Mouse (Mus musculus) small intestine, adult 2 months (tissue): ENCODE results near the gene Msi2. TPM values are rescaled to one million over a fixed set of nuclear protein-coding genes. Genes with fewer than 3 reads are reported as not detected.

ENCODE experiments used
- H3K27ac ChIP-seq: fragments of 200-500 bp; 2 replicates; pipeline ENCODE4 v1.5.1; 2012; ENCODE audit warnings: low read depth, low read length, control low read depth, inconsistent platforms; ENCODE audit not compliant: insufficient read depth
- H3K27me3 ChIP-seq: fragments of 200-500 bp; 2 replicates; pipeline ENCODE4 v1.6.1; 2012; ENCODE audit warnings: mild to moderate bottlenecking, moderate library complexity, low read length, inconsistent platforms; ENCODE audit not compliant: control insufficient read depth, insufficient read depth
- H3K36me3 ChIP-seq: fragments of 200-500 bp; 2 replicates; pipeline ENCODE4 v1.6.1; 2012; ENCODE audit warnings: mild to moderate bottlenecking, low read length, control low read depth, inconsistent platforms; ENCODE audit not compliant: control insufficient read depth, insufficient read depth
- H3K4me1 ChIP-seq: fragments of 200-500 bp; 2 replicates; pipeline ENCODE4 v1.6.1; 2012; ENCODE audit warnings: low read length, inconsistent platforms, mixed read lengths; ENCODE audit not compliant: control insufficient read depth, insufficient read depth, insufficient read length
- H3K4me3 ChIP-seq: fragments of 200-500 bp; 2 replicates; pipeline ENCODE4 v1.5.1; 2012; ENCODE audit warnings: low read depth, mild to moderate bottlenecking, control low read depth, inconsistent platforms, low read length, moderate library complexity
- CTCF ChIP-seq: fragments of 200-500 bp; IDR thresholded peaks from 2 replicates; pipeline ENCODE4 v1.5.1; 2012; ENCODE audit warnings: low read depth, mild to moderate bottlenecking, control low read depth, inconsistent platforms, low read length, moderate library complexity, mixed read lengths; ENCODE audit not compliant: insufficient replicate concordance, insufficient read length; ENCODE audit errors: extremely low read depth
- POLR2A ChIP-seq: fragments of 200-500 bp; IDR thresholded peaks from 2 replicates; pipeline ENCODE4 v1.6.1; 2012; ENCODE audit warnings: low read depth, mild to moderate bottlenecking, control low read depth, inconsistent platforms, low read length, moderate library complexity
- WGBS: fragments of 180-500 bp; shearing (Covaris S2); methylation state at CpG from one replicate; pipeline ENCODE4 v1.1.7; 2018; 5-methylcytosine and 5-hydroxymethylcytosine counted together
- polyA plus RNA-seq: library from polyadenylated mRNA; depleted of rRNA; stranded (reverse); fragments of >200 nt; gene quantifications from 2 replicates; pipeline ENCODE4 v1.2.3, GENCODE M21; 2012

Gene Msi2
- polyA plus RNA-seq, 1 experiment, result 8.8 TPM

- no peak overlapping the region for H3K27ac ChIP-seq
- no peaks in the 10 kb centered on the region for H3K27me3 ChIP-seq
- no peak overlapping the region for H3K4me3 ChIP-seq
- no peak for TF ChIP-seq CTCF
- no peak for TF ChIP-seq POLR2A
- no peaks in the 10 kb centered on the region for H3K36me3 ChIP-seq
- H3K4me1 ChIP-seq, result no peaks in the 10 kb centered on the region
- WGBS, result 83% methylated on average over 10 of the region's 10 CpGs
Observed at GRCm38 (mm10) chr11:88309059-88309700, 409.1 kb downstream of the Msi2 start.

DNA sequence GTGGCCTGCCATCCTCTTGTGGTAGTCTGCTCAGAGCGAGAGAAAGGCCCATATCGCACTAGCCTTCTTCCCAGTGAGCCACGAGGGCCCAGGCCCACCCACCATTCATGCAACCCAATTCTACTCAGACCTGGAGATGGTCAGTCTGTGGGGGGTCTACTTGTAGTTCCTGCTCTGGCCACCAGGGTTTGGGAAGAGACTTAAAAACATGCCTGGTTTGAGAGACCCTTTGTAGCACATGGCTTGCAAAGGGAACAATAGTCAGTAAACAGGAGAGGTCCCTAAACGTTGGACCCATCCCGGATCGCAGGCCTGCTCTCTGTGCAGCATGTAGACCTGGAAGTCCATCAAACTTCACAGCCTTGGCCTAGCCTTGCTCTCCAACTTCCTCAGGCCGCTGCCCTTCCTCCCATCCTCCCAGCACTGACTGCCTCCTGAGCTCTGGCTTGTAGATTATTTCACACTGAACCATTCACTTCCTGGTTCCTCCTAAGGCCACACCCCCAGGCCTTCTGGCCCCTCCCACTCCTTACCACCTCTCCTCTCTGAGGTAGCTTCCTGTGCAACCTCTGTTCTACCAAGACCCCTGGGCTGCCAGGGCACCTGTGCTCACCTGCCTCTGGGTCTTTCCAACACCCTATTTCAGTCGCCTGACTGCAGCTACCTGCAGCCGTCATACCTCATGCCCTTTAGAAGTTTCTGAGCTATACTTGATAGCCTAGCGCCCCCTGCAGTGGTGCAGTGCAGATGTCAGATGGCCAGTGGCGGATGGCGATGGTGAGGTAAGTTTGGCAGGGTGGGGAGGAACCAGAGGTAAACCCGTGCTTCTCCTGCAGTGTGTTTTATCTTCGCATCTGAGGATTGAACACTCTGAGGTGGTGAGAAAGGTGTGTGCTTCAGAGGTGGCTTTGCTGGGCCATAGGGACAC lies 410.4 kb downstream of the Msi2 start:
- Histone ChIP-seq H3K27me3 (no peaks in the 10 kb centered on the region; the same call in 1 of the 2 replicates), H3K27ac (no peak overlapping the region), H3K36me3 (no peaks in the 10 kb centered on the region), H3K4me3 (no peak overlapping the region), H3K4me1 (no peaks in the 10 kb centered on the region)
- TF ChIP-seq CTCF (no peak), POLR2A (no peak)
- 77% methylated on average over 14 of the region's 14 CpGs for WGBS

DNA sequence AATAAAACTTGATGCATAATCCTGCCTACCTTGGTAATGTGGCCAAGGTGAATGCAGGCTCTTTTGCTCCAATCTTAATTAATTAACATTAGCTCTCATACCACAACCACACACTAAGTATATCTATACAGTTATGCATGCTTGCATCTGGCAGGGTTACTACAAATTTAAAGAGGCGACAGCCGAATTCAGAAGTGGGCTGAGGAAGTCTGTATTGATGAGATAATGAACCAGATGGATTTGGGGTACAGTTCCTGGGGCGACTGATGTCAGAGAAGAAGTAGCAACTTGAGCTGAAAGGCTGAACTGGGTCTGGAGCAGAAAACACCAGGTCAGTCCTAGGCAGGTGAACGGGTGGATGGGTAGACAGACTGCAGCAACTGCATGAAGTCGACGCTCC lies 412.6 kb downstream of the Msi2 start:
- WGBS, result 90% methylated on average over 6 of the region's 6 CpGs
- TF ChIP-seq POLR2A (no peak), CTCF (no peak)

GRCm38 (mm10) chr11:88301619-88302018 lies 416.7 kb downstream of the Msi2 start:
- TF ChIP-seq POLR2A (no peak), CTCF (no peak)
- WGBS, result 73% methylated on average over 6 of the region's 6 CpGs
- Histone ChIP-seq H3K4me3 (no peak overlapping the region), H3K27ac (no peak overlapping the region), H3K4me1 (no peaks in the 10 kb centered on the region), H3K27me3 (no peaks in the 10 kb centered on the region; the same call in 1 of the 2 replicates), H3K36me3 (no peaks in the 10 kb centered on the region)

More for the DNA sequence above, 412.6 kb downstream of the Msi2 start:
- Histone ChIP-seq H3K27ac (no peak overlapping the region), H3K27me3 (no peaks in the 10 kb centered on the region; the same call in 1 of the 2 replicates), H3K4me1 (no peaks in the 10 kb centered on the region), H3K36me3 (no peaks in the 10 kb centered on the region), H3K4me3 (no peak overlapping the region)

- Histone ChIP-seq H3K4me1 (no peaks in the 10 kb centered on the region), H3K27me3 (no peaks in the 10 kb centered on the region; the same call in 1 of the 2 replicates), H3K36me3 (no peaks in the 10 kb centered on the region), H3K4me3 (no peak overlapping the region), H3K27ac (no peak overlapping the region)
- TF ChIP-seq POLR2A (no peak), CTCF (no peak)
- 79% methylated on average over 4 of the region's 4 CpGs for WGBS
Observed at GRCm38 (mm10) chr11:88299345-88299744, 419.0 kb downstream of the Msi2 start.

DNA sequence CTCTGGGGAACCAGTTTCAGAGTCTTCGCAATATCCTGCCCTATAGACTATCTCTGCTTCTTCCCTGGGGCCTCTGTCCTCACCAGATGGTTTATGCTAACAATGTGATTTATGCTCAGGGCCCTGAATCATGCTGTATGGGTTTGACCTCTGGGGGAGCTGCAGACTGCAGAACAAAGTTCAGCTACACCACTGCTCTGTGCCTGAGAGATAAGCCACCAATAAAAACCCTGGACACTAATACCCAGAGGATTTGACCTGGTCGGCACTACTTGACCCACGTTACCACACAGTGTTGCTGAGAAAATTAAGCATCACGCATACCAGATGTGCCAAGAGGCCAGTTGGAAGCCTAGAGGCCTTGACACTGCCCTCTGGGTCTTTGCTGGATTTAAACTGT lies 420.8 kb downstream of the Msi2 start:
- WGBS, result 65% methylated on average over 4 of the region's 4 CpGs
- Histone ChIP-seq H3K27me3 (no peaks in the 10 kb centered on the region), H3K4me1 (no peaks in the 10 kb centered on the region), H3K27ac (no peak overlapping the region), H3K4me3 (no peak overlapping the region), H3K36me3 (no peaks in the 10 kb centered on the region)
- TF ChIP-seq CTCF (0 out of 2 replicates have a peak, but pooled peaks have one; percentile 17), POLR2A (no peak)

DNA sequence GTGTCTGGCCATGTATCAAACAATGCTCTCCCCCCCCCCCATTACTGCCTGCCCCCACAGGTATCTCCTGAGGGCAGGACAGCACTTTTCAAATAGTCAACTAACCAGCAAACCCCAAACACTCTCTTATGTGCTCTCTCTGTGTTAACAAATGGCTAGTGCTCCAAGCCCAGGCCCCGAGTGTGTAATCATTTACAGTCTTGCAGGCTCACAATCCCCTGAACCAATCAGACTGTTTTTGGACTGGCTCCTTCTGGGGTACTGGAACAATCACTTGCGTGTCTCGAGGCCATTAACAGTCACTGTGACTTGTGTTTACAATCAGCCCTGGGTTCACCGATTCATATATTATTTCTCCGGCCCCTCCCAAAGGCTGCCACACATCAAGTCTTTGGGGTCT lies 423.0 kb downstream of the Msi2 start:
- no peaks in the 10 kb centered on the region for H3K27me3 ChIP-seq
- WGBS, result 47% methylated on average over 5 of the region's 5 CpGs
- H3K27ac ChIP-seq, result no peak overlapping the region
- TF ChIP-seq CTCF, result no peak
- no peak for TF ChIP-seq POLR2A
- no peaks in the 10 kb centered on the region for H3K4me1 ChIP-seq
- H3K36me3 ChIP-seq, result no peaks in the 10 kb centered on the region
- no peak overlapping the region for H3K4me3 ChIP-seq
